Mouse (Mus musculus) cerebellum, adult 8-10 months (tissue): Measurements from ENCODE around the gene Eno4.
"Not testable (repeated sequence)": the region's sequence is repeated elsewhere in the genome, so short reads cannot be mapped to it uniquely, and the experiment has no call there.

ENCODE experiments used
- DNase-seq: peaks from one replicate; pipeline ENCODE4 v3.0.0; 2022

Eno4 gene

GRCm38 (mm10) chr19:58942841-58943828, at the start of gene Eno4, which contains the start of gene Hspa12a:
TSS of gene Eno4 (plus strand) at chr19:58943425.
TSS of gene Hspa12a (minus strand) at chr19:58943654.
- DNase-seq = peak; percentile 98

GRCm38 (mm10) chr19:58896216-58896615, 47.0 kb upstream of the Eno4 start:
- DNase-seq = peak; percentile 68

- DNase-seq = not testable (repeated sequence)
These were observed 42.8 kb upstream of the Eno4 start for GRCm38 (mm10) chr19:58900471-58900870.

- DNase-seq = no peak
These were observed 39.9 kb upstream of the Eno4 start for GRCm38 (mm10) chr19:58903079-58903898.

DNA sequence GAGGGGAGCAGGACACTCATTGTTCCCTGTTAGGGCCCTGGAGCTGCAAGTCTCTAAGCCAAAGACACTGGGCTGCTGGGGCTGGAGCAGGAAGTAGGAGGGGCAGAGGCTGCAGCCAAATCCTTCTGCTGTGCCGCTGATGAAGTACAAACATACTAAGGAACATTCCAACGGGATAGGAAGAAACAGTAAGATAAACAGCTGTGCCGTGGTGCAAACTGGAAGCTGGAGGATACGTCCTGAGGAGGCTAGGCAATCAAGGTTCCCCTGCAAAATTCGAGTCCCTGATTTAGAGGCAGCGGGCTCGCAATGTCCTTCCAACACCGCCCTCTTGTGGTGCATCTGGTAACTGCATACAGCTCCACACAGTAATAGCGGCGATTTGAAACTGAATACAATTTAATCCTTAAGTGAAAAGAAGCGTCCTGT, 39.3 kb upstream of the Eno4 start:
- peak; percentile 87 for DNase-seq

- no peak for DNase-seq
These were observed 36.5 kb upstream of the Eno4 start for GRCm38 (mm10) chr19:58906685-58907084.

DNA sequence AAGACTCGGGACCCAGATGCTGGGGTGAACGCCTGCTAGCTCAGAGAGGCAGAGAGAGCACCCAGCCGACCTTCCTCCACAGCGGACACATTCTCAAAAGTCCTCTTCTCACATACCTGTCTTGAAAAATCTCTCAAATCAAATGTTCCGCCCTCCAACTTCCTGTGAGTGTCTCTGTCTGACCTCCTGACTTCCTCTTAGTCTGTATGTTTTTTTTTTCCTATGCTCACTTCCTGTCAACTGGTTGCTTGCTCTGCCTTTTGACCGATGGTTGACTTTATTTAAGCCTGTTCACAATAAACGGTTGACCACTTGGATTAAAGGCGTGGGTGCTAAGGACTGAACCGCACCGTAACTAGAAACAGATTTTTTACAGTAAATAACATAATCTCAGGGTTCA, 35.2 kb upstream of the Eno4 start:
- no peak for DNase-seq

GRCm38 (mm10) chr19:58910941-58911368, 32.3 kb upstream of the Eno4 start:
- no peak for DNase-seq

DNA sequence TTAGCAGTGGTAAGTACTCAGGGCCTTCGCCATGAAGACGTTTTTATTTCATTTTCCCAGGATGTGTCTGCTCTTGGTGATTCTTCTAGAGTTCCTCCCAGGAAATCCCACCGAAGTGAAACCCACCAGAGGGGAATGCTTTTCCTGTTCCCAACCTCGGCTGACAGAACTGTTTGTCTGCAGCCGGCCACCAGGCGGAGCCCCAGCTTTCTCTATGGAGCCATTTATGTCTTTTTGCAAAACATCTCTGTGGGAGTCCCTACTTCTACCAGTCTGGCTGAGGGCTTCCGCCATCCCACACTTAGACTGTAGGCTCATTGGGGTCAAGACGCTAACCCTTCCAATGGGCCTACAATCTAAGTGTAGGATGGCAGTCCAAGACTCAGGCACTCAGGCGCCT, 31.8 kb upstream of the Eno4 start:
- peak; percentile 37 for DNase-seq

DNA sequence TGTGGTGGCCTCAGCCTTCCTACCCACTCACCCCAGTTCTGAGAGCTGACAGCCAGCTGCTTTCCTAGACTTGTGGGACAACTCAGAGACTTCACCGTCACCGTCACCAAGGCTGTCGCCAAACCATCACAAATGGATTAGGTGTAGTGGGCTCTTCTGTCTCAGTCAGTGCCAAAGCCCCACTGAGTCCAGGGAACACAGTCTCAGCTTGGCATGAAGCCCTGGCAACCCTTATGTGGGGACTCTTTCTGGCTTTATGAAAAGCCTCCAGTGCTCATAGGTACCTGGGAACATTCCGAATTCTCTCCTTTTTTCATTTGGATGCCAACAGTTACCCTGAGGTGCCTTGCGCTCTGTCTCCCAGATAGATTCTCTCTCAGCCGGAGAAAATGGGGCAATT, 29.9 kb upstream of the Eno4 start:
- no peak for DNase-seq

DNA sequence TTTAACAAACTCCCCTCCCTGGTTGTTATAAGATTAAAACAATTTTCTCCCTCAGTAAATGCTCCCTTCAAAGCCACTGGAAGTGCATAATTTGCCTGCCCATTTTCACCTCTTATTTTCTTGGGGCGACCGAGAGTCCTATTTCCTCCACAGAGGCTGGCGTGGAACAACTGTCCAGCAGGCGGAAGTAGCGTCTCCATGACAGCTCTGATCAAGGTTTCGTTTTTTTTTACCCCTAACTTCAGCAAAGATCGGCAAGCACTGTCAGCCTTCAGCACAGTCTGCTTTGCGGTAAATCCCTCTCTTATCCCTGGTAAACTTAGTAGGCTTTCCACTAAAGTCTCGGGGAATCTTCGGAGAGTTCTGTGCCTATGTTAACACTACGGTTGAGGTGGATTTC, 24.6 kb upstream of the Eno4 start:
- no peak for DNase-seq

- DNase-seq = no peak
These were observed 24.1 kb upstream of the Eno4 start for GRCm38 (mm10) chr19:58919148-58919547.

GRCm38 (mm10) chr19:58931081-58931800, 12.0 kb upstream of the Eno4 start:
- DNase-seq = no peak

- DNase-seq = no peak
These were observed 10.2 kb upstream of the Eno4 start for GRCm38 (mm10) chr19:58933062-58933461.

DNA sequence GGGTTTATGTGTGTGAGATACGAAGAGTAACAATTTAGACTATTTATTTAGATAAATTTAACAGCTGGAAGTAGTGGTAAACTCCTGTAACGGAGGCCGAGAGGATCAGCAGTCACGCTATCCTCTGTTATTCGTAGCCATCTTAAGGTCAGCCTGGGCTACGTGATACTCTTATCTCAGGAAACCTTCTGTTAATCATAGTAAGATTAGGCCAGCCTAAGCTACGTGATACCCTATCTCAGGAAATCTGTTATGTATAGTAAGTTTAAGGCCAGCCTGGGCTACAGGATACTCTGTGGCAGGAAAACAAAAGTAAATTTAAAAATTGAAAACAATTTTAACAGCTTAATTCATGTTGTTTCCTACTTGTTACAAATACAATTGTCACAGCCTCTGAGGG, 2.7 kb downstream of the Eno4 start:
- DNase-seq = no peak

DNA sequence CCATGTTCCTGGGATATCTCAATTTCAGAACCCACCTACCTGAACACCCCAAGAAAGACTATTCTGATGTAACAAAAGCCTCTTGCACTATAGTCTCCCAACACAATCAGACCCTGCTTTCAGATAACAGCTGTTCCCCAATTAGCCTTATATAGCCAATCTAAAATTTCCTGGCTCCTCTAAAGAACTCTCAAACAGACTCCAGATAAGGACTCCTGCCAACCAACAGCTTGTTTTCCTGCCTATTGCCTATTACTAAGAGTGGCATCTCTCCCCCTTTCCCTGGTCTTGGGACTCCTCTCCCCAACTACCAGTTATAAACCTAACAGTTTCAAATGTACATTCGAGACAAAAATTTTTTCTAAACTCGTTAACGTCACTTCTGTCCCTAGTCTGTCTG, 8.3 kb downstream of the Eno4 start:
- DNase-seq = no peak

GRCm38 (mm10) chr19:58952236-58952635, 9.0 kb downstream of the Eno4 start:
- no peak for DNase-seq

DNA sequence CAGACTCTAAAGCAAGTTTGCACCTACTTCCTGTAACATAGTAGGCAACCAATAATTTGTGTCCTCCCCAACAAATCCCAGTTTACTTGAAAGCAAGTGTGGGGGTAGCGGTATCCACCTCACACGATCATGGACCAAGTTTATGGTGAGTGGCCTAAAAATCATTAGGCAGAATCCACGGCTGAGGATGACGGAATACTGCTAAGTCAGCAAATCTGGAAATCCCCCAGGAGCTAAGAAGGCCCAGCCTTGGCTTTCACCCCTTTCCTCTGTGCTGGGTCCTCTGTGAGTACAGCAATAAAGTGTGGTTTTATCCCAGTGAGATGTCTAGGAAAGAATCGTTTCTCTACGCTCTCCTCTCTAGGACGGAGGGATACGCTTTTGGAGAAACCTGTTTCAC, 11.6 kb downstream of the Eno4 start:
- DNase-seq = no peak

GRCm38 (mm10) chr19:58963011-58963410, 19.8 kb downstream of the Eno4 start:
- DNase-seq = no peak

- DNase-seq = peak; percentile 23
These were observed 25.7 kb downstream of the Eno4 start for GRCm38 (mm10) chr19:58968731-58969506.

GRCm38 (mm10) chr19:58970826-58971225, 27.6 kb downstream of the Eno4 start:
- no peak for DNase-seq

DNA sequence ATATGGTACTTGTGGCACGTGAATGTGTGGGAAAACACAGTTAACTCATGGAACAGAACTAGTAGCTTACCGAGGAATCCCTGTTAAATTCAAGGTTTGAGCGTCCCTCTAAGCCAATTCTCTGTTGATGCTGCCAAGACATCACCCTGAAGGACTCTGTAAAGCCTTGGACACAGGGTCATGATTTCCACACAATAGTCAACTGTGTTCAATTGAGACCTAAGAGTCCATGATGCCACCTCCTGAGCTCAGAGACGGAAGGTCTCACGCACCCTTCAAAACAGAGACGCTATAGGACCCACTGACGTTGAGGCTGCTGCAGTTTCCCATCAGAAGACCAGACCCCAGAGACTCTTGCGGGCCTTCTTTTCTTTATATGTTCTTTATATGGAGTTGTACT, 30.9 kb downstream of the Eno4 start:
- no peak for DNase-seq
